Comparison of ENCODE assay signal across 10 mouse cellular contexts in genomic region chr1:72826446-72826845, GRCm38 (mm10). TPM values are rescaled to one million over a fixed set of nuclear protein-coding genes. Genes with fewer than 3 reads are reported as not detected.
A peak's percentile ranks its signal among the peaks of the same experiment; 100 is the strongest.
DNase-seq lines count a peak whose midpoint lies in the region; ATAC-seq lines count a peak whose summit lies in the region.
"Had no signal": no experiment of that assay in that cellular context is flagged by ENCODE, and none has a peak within 500 bp of the region (broad histone marks: within the 10 kb centered on the region; RNA-seq: fewer than 3 reads in every experiment).

No protein-coding gene starts in this region.

- H3K4me1 ChIP-seq in heart, embryonic 16.5 days (ENCODE audit: control insufficient read depth, insufficient read depth, low read length): peaks cover 6% of the 10 kb centered on the region
- H3K4me1 ChIP-seq in embryonic facial prominence, embryonic 12.5 days: peaks cover 34% of the 10 kb centered on the region
- H3K4me1 ChIP-seq in intestine, embryonic 16.5 days (ENCODE audit: control insufficient read depth, insufficient read depth, low read length): peaks cover 31% of the 10 kb centered on the region
- peaks cover 45% of the 10 kb centered on the region for H3K4me1 ChIP-seq in neural tube, embryonic 13.5 days (replicated peaks)

- H3K4me3 ChIP-seq in heart, embryonic 16.5 days (ENCODE audit: low read length): no peak overlapping the region
- H3K4me3 ChIP-seq in embryonic facial prominence, embryonic 12.5 days: peak overlapping the region; percentile 79
- peak overlapping the region; percentile 66 for H3K4me3 ChIP-seq in intestine, embryonic 16.5 days (ENCODE audit: low read length)
- H3K4me3 ChIP-seq in neural tube, embryonic 13.5 days: peak overlapping the region; percentile 68

- peaks cover 6% of the 10 kb centered on the region for H3K27me3 ChIP-seq in heart, embryonic 16.5 days (ENCODE audit: control insufficient read depth, insufficient read depth, low read length)
- no peaks in the 10 kb centered on the region for H3K27me3 ChIP-seq in embryonic facial prominence, embryonic 12.5 days
- peaks cover 5% of the 10 kb centered on the region; the same call in 1 of the 2 replicates for H3K27me3 ChIP-seq in intestine, embryonic 16.5 days (replicated peaks; ENCODE audit: control insufficient read depth, insufficient read depth, low read length)
- H3K27me3 ChIP-seq in neural tube, embryonic 13.5 days: peaks cover under 1% of the 10 kb centered on the region; the same call in 1 of the 2 replicates

- peak overlapping the region; percentile 42 for H3K4me2 ChIP-seq in heart, embryonic 16.5 days (ENCODE audit: low read depth, low read length)
- peak overlapping the region; percentile 97 for H3K4me2 ChIP-seq in embryonic facial prominence, embryonic 12.5 days (replicated peaks)
- peak overlapping the region; percentile 40 for H3K4me2 ChIP-seq in intestine, embryonic 16.5 days (ENCODE audit: low read depth, low read length)
- H3K4me2 ChIP-seq in neural tube, embryonic 13.5 days: peak overlapping the region; percentile 94

- ATAC-seq in heart, embryonic 16.5 days (replicated peaks; ENCODE audit: extremely low read depth, insufficient read depth, low FRiP score): no peak
- ATAC-seq in embryonic facial prominence, embryonic 12.5 days (ENCODE audit: insufficient number of reproducible peaks, insufficient read depth, low FRiP score, low TSS enrichment): no peak
- ATAC-seq in intestine, embryonic 16.5 days: no peak
- no peak for ATAC-seq in neural tube, embryonic 13.5 days (ENCODE audit: low read depth)
- no peak for ATAC-seq in CD4-positive, CD25-positive, alpha-beta regulatory T cell, adult 4 months

- H3K27ac ChIP-seq in heart, embryonic 16.5 days (ENCODE audit: low read length): no peak overlapping the region
- peak overlapping the region; percentile 87 for H3K27ac ChIP-seq in embryonic facial prominence, embryonic 12.5 days
- no peak overlapping the region for H3K27ac ChIP-seq in intestine, embryonic 16.5 days (ENCODE audit: low read length)
- peak overlapping the region; percentile 92 for H3K27ac ChIP-seq in neural tube, embryonic 13.5 days (replicated peaks)
- H3K27ac ChIP-seq: liver, embryonic 14.5 days had no signal

- 29% methylated on average over 6 of the region's 6 CpGs for WGBS in heart, embryonic 16.5 days
- WGBS in embryonic facial prominence, embryonic 12.5 days: 3% methylated on average over 6 of the region's 6 CpGs
- 30% methylated on average over 6 of the region's 6 CpGs for WGBS in intestine, embryonic 16.5 days
- under 1% methylated on average over 6 of the region's 6 CpGs for WGBS in neural tube, embryonic 13.5 days

- 0 out of 2 replicates have a peak, but pooled peaks cover 2% of the 10 kb centered on the region for H3K9me3 ChIP-seq in heart, embryonic 16.5 days (replicated peaks; ENCODE audit: control insufficient read depth, low read length)
- H3K9me3 ChIP-seq in embryonic facial prominence, embryonic 12.5 days: no peaks in the 10 kb centered on the region
- H3K9me3 ChIP-seq in intestine, embryonic 16.5 days (ENCODE audit: control insufficient read depth, low read length): no peaks in the 10 kb centered on the region
- no peaks in the 10 kb centered on the region for H3K9me3 ChIP-seq in neural tube, embryonic 13.5 days

- DNase-seq in heart, adult 9 months (ENCODE audit: low spot score in 2 of 2): no peak
- no peak for DNase-seq in spleen, adult 12 weeks (ENCODE audit: low spot score)
- no peak for DNase-seq in lung, postnatal 14 days
- DNase-seq: gastrocnemius, postnatal 36 days had no signal

- 0 out of 2 replicates have a peak overlapping the region, but pooled peaks have one; percentile 13 for H3K9ac ChIP-seq in heart, embryonic 16.5 days (ENCODE audit: low read length)
- peak overlapping the region; percentile 85 for H3K9ac ChIP-seq in embryonic facial prominence, embryonic 12.5 days
- H3K9ac ChIP-seq in intestine, embryonic 16.5 days (ENCODE audit: low read depth, low read length): 0 out of 2 replicates have a peak overlapping the region, but pooled peaks have one; percentile 37
- peak overlapping the region; percentile 86 for H3K9ac ChIP-seq in neural tube, embryonic 13.5 days
- H3K9ac ChIP-seq: liver, embryonic 14.5 days had no signal

- H3K36me3 ChIP-seq in heart, embryonic 16.5 days (ENCODE audit: control insufficient read depth, insufficient read depth): no peaks in the 10 kb centered on the region
- peaks cover 5% of the 10 kb centered on the region for H3K36me3 ChIP-seq in embryonic facial prominence, embryonic 12.5 days
- H3K36me3 ChIP-seq in intestine, embryonic 16.5 days (ENCODE audit: control insufficient read depth, insufficient read depth, low read length): no peaks in the 10 kb centered on the region
- H3K36me3 ChIP-seq in neural tube, embryonic 13.5 days: peaks cover 11% of the 10 kb centered on the region; the same call in 1 of the 2 replicates

RNA-seq across cellular contexts. Expression of gene Igfbp2, which starts 2.1 kb away (rescaled TPM):
- polyA plus RNA-seq in heart, embryonic 16.5 days (2015; fragmentation: Nextera tagmentation; extraction: Ambion mirVana): 43.3 and 58.6 TPM in 2 replicates
- polyA plus RNA-seq in embryonic facial prominence, embryonic 12.5 days (2016; fragmentation: Nextera tagmentation; extraction: Ambion mirVana): 429 and 434 TPM in 2 replicates
- 127 and 139 TPM in 2 replicates for polyA plus RNA-seq in intestine, embryonic 16.5 days (2015; fragmentation: Nextera tagmentation; extraction: Ambion mirVana)
- 337 and 391 TPM in 2 replicates for polyA plus RNA-seq in neural tube, embryonic 13.5 days (2015; fragmentation: Nextera tagmentation; extraction: Ambion mirVana)
- polyA plus RNA-seq in CD4-positive, CD25-positive, alpha-beta regulatory T cell, adult 4 months (2017; shearing (Covaris generic)): not detected

RNA-seq across cellular contexts. Expression of gene Igfbp5, which starts 48.2 kb away (rescaled TPM):
- 65.1 and 69.0 TPM in 2 replicates for polyA plus RNA-seq in heart, embryonic 16.5 days (2015; fragmentation: Nextera tagmentation; extraction: Ambion mirVana)
- 142 and 150 TPM in 2 replicates for polyA plus RNA-seq in embryonic facial prominence, embryonic 12.5 days (2016; fragmentation: Nextera tagmentation; extraction: Ambion mirVana)
- 25.7 and 27.8 TPM in 2 replicates for polyA plus RNA-seq in intestine, embryonic 16.5 days (2015; fragmentation: Nextera tagmentation; extraction: Ambion mirVana)
- polyA plus RNA-seq in neural tube, embryonic 13.5 days (2015; fragmentation: Nextera tagmentation; extraction: Ambion mirVana): 158 and 172 TPM in 2 replicates
- not detected for polyA plus RNA-seq in CD4-positive, CD25-positive, alpha-beta regulatory T cell, adult 4 months (2017; shearing (Covaris generic))

Comparison
In these comparisons a context has a peak if more than half of its experiments do, and no peak if none do; other contexts are left out.
1. H3K27ac ChIP-seq: peak in embryonic facial prominence, embryonic 12.5 days (single experiment) and neural tube, embryonic 13.5 days (single experiment); none in heart, embryonic 16.5 days (single experiment) and intestine, embryonic 16.5 days (single experiment).
2. H3K4me2 ChIP-seq: peak in every context shown above with its lines; median percentile 97 in embryonic facial prominence, embryonic 12.5 days; 94 in neural tube, embryonic 13.5 days; 42 in heart, embryonic 16.5 days; 40 in intestine, embryonic 16.5 days.
3. H3K9ac ChIP-seq: peak in every context shown above with its lines; median percentile 86 in neural tube, embryonic 13.5 days; 85 in embryonic facial prominence, embryonic 12.5 days; 37 in intestine, embryonic 16.5 days; 13 in heart, embryonic 16.5 days.
4. RNA of gene Igfbp2, which starts 2.1 kb away (polyA plus RNA-seq): 429 to 434 TPM in embryonic facial prominence, embryonic 12.5 days, 337 to 391 TPM in neural tube, embryonic 13.5 days, 127 to 139 TPM in intestine, embryonic 16.5 days and 43.3 to 58.6 TPM in heart, embryonic 16.5 days; not detected in CD4-positive, CD25-positive, alpha-beta regulatory T cell, adult 4 months; every median in the first group is over 10 times any median in the second.
5. RNA of gene Igfbp5, which starts 48.2 kb away (polyA plus RNA-seq): 158 to 172 TPM in neural tube, embryonic 13.5 days, 142 to 150 TPM in embryonic facial prominence, embryonic 12.5 days, 65.1 to 69.0 TPM in heart, embryonic 16.5 days and 25.7 to 27.8 TPM in intestine, embryonic 16.5 days; not detected in CD4-positive, CD25-positive, alpha-beta regulatory T cell, adult 4 months; every median in the first group is over 10 times any median in the second.